Mouse (Mus musculus): ENCODE measurements around the gene Smyd2. TPM values are rescaled to one million over a fixed set of nuclear protein-coding genes. Genes with fewer than 3 reads are reported as not detected.
A peak's percentile ranks its signal among the peaks of the same experiment; 100 is the strongest.

Gene Smyd2
- total RNA-seq, 2 experiments from 2014 or later: 74.3 to 80.3 TPM

DNA sequence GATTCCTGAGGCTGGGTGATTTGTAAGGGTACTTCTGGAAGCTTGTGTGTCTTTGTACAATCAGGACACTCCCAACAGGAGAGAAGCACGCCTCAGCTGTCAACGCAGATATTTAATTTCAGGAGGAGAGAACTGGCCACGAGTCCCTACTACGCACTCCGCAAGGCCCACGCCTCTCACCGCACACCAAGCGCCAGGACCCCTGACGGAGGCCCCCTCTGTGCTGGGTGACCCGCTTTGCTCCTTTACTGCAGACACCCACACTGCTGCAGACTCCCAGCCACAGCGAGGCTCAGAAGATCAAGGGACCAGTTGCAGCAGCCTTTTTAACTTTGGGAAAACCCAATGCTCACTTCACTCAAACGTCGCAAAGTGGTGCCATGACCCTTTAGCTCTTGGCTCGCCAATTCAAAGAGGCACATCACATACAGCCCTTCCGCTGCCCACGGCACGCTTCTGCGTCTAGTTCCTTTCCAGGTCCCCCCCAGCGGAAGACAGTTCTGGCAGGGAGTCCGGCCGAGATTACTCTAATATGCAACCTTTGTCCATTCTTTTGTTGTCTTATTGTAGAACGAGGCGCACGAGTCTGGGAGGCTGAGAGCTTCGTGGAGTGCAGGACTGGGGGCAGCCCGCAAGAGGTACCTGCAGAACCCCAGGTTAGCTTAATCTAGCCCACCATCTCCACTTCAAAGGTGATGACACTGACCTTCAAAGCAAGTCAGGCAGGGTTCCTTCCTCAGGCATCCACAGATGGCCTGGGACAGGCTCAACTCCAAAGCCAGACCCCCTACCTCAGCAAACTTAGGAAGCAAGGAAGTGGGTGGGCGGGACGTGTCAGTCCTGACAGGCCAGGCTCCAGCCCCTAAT is 1.2 kb downstream of the Smyd2 start:
- peak in 1 of 2 experiments; percentile 17 for DNase-seq (ENCODE audit: low spot score in 2 of 2)

GRCm38 (mm10) chr1:189919756-189920155 is 2.4 kb downstream of the Smyd2 start:
- peak in 1 of 2 experiments; percentile 19 for DNase-seq (ENCODE audit: low spot score in 2 of 2)

DNA sequence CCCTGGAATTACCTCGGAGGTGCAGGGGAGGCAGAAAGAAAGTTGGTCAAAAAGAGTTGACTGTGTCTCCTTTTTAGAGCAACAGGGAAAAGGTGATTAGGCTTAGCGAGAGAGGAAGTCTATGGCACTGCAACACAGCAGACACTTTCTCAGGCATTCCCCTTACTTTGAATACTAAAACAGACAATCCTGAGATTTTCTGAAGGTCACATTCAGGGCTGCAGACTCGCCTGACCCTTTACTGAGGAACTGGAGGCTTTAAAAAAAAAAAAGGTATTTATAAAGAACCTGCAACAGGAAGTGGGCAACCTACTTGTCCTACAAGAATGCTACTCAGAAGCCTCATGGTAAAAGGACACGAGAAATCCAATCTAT is 5.0 kb downstream of the Smyd2 start:
- no peak for DNase-seq (ENCODE audit: low spot score in 2 of 2)

- DNase-seq (ENCODE audit: low spot score in 2 of 2): no peak
These were observed 5.6 kb downstream of the Smyd2 start for GRCm38 (mm10) chr1:189916422-189917125.

DNA sequence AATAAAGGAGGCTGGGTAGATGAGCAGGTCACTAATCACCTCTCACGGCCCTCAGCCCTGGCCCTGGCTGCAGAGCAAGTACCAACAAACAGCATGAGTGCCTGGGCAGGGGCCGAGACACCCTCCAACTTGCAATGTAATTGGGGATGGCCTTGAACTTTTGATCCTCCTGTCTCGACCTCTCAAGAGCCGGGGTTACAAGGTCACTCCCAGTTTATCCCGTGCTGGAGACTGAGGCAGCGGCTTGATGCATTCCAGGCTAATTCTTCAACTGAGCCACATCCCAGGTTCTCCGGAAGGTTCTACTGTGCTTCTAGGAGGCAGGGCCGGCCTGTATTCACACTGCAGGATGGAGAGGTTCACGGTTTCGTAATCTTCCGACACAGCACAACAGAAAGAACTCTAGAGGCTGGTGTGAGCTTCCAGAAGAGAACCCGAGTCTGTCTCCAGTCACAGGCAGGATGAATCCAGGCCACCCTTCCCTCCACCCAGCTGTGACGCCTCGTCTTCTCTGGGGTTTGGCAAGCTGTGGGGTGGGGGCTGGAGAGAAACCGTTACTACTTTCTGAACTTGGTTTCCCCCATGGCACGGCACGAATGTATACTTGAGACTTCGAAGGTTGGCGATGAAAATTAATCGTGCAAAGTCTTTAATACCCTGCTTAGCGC is 8.9 kb downstream of the Smyd2 start:
- DNase-seq (ENCODE audit: low spot score in 2 of 2): no peak

- no peak for DNase-seq (ENCODE audit: low spot score in 2 of 2)
These were observed 11.3 kb downstream of the Smyd2 start for GRCm38 (mm10) chr1:189910685-189911345.

- DNase-seq (ENCODE audit: low spot score in 2 of 2): no peak
These were observed 19.0 kb downstream of the Smyd2 start for GRCm38 (mm10) chr1:189903169-189903568.

- no peak for DNase-seq (ENCODE audit: low spot score in 2 of 2)
These were observed 19.8 kb downstream of the Smyd2 start for GRCm38 (mm10) chr1:189902413-189902812.

GRCm38 (mm10) chr1:189899526-189899925 is 22.6 kb downstream of the Smyd2 start:
- DNase-seq (ENCODE audit: low spot score in 2 of 2): no peak

GRCm38 (mm10) chr1:189898708-189899107 is 23.5 kb downstream of the Smyd2 start:
- DNase-seq (ENCODE audit: low spot score in 2 of 2): no peak

DNA sequence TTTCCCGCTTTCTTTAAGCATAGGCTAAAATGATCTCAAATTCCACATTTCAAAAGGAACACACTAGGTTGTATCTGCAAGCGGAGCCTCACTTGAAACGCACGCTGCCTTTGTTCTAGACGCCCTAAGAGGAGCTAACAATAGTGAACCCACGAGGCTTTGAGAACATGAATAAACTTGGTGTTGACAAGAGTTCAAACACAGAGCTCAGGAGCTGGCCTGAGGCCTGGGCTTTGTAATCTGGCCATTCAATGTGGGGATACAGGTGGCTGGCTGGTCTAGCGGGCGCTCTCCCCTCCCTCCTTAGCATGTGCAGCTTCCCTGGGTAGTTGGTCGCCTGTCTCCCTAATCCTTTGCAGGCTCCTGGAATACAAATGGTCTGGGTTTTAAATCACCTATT is 24.3 kb downstream of the Smyd2 start:
- DNase-seq (ENCODE audit: low spot score in 2 of 2): no peak

DNA sequence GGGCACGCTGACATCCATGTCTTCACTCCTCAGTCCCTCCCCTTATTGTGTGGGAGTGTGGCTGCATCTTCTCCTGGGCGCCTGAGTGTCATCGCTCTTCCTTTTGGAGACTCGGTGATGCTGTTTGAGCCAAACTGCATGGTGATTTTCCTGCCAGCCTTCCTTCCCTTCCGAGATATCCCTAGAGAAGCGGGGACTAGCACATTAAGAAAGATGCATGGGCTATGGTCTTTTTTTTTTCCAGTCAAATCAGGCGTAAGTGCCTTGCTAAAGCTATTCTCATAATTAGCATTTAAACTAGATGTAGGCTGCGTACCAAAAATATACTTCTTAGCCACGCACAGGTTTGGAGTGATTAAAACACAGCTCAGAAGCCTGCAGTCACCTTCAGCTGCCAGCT is 28.0 kb downstream of the Smyd2 start:
- no peak for DNase-seq (ENCODE audit: low spot score in 2 of 2)

- DNase-seq (ENCODE audit: low spot score in 2 of 2): no peak
These were observed 33.4 kb downstream of the Smyd2 start for GRCm38 (mm10) chr1:189888749-189889148.

GRCm38 (mm10) chr1:189887518-189887917 is 34.6 kb downstream of the Smyd2 start:
- DNase-seq (ENCODE audit: low spot score in 2 of 2): peak in 1 of 2 experiments; percentile 73

GRCm38 (mm10) chr1:189885975-189886374 is 36.2 kb downstream of the Smyd2 start:
- no peak for DNase-seq (ENCODE audit: low spot score in 2 of 2)

DNA sequence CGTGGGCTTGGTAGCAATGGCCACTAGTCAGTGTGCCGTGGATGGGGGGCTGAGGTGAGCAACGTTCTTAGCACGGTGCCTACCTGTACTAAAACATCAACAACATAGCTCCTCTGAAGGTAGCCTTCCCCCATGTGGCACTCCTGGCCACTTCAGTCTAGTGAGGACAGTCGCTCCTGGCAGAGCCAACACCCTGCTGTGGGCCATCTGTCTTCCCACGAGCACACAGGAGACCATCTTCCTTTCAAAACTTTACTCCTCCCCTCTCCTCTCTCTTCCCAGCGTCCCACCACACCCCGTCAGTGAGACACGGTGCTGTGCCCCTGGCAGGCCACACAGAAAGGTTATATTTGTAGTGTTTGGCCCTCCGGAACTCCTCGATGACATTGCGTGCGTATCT is 37.2 kb downstream of the Smyd2 start:
- DNase-seq (ENCODE audit: low spot score in 2 of 2): no peak

- DNase-seq (ENCODE audit: low spot score in 2 of 2): peak; percentile 39 to 72
These were observed 38.5 kb downstream of the Smyd2 start for GRCm38 (mm10) chr1:189883531-189884170.

GRCm38 (mm10) chr1:189882886-189883285 is 39.3 kb downstream of the Smyd2 start:
- DNase-seq (ENCODE audit: low spot score in 2 of 2): peak in 1 of 2 experiments; percentile 41

DNA sequence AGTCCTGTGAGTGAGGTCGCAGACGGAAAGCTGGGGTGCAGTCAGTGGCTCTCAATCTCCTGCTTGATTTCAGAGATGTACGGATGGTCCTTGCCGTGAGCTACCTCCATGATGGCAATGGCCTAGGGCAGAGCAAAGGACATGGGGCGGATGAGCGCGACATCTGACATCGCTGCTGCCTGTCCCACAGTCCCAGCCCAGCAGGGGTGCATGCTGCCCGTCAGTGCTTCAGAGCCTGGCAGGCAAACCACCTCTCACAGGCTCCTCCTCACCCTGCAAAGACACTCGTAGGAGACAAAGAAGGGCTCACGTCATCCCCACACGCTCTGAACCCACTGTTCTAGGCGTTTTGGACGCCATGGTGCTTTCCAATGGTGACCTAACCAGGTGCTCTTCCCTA is 41.4 kb downstream of the Smyd2 start:
- DNase-seq (ENCODE audit: low spot score in 2 of 2): no peak

DNA sequence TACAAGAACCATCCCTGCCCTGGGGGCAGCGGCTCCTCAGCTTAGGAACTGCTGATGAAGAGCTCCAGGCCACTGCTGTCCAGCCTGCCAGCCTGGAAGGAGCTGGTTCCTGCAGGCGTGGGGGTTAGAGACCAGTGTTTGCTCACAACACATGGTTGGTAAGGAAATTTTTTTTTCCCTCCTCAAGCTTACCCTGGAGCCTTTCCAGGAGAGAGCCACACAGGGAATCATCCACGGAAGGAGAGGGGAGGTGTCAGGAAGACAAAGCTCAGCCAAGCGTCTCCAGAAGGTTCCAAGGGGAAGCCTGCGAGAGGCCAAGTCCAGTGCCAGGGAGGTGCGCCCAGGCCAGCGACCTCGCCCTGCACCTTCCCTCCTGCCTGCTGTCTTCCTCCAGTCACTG is 42.2 kb downstream of the Smyd2 start:
- no peak for DNase-seq (ENCODE audit: low spot score in 2 of 2)

DNA sequence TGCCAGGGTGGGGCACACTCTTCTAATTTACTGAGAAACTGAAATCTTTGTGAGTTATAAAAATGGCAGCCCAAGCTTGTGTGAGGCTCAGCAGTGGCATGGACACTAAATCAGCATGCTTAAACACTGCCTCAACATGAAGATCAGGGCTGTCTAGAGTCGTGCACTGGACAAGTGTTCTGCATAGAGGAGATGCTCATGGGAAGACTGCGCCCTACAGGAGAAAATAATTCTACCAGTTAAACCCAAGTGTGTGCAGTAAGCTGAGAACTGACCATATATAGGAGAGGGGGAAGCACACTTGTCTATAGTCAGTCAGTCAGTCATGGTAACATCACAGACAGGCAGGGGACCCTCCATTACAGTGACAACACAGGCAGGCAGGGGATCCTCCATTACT is 43.0 kb downstream of the Smyd2 start:
- DNase-seq (ENCODE audit: low spot score in 2 of 2): no peak

All from layer of hippocampus, adult 18-20 months (tissue).